Mouse (Mus musculus): ENCODE measurements around the gene Nt5dc3. TPM values are rescaled to one million over a fixed set of nuclear protein-coding genes. Genes with fewer than 3 reads are reported as not detected.

Gene Nt5dc3
- total and polyA plus RNA-seq, 3 experiments, result 7.1 to 14.3 (median 13.0) TPM

DNA sequence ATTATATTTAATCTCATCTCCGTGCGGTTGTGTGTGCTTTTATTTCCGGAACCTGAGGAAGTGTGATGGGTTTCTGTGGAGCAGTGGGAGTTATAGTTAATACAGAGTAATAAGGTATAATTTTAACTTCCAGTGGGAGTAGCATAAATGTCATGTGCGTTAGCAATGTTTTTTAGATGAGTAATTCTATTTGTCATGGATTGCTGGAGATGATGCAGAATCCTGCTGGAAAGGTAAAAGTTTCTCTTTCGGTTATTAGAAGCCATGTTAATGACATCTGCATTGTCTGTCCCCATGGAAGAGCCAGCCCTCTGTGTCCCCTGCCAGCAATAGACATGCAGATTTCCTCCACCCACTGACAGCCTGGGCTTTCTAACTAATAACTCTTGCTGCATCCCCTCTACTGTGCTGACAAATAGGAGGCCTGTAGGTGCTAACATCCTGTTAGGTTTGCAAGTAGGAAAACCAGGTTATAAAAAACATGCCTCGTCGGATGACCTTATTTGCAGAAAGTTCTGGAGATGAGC, 10.4 kb downstream of the Nt5dc3 start:
- Histone ChIP-seq H3K4me1 (ENCODE audit: insufficient read depth, low read depth, low read length) (peaks cover 44% of the 10 kb centered on the region), H3K4me3 (ENCODE audit: low read depth, low read length) (no peak overlapping the region), H3K27me3 (ENCODE audit: insufficient read depth, low read length) (no peaks in the 10 kb centered on the region), H3K36me3 (replicated peaks) (peaks cover 57% of the 10 kb centered on the region), H3K9me3 (replicated peaks) (no peaks in the 10 kb centered on the region)
- TF ChIP-seq POLR2AphosphoS5 (IDR thresholded peaks at IDR 0.05; ENCODE audit: insufficient replicate concordance, low read depth, low read length) (no peak), GATA2 (IDR thresholded peaks at IDR 0.05; ENCODE audit: borderline replicate concordance, low read depth, low read length) (no peak), GATA1 (IDR thresholded peaks at IDR 0.05; ENCODE audit: borderline replicate concordance, low read length) (no peak), CTCF (IDR thresholded peaks at IDR 0.05; ENCODE audit: low read depth, low read length) (no peak), TAL1 (conservative IDR thresholded peaks at IDR 0.05; ENCODE audit: low read depth, low read length) (no peak)
- DNase-seq (ENCODE audit: low spot score), result no peak
- no peak for ATAC-seq (ENCODE audit: extremely low read depth, insufficient number of reproducible peaks, low FRiP score, poor library complexity, severe bottlenecking)

DNA sequence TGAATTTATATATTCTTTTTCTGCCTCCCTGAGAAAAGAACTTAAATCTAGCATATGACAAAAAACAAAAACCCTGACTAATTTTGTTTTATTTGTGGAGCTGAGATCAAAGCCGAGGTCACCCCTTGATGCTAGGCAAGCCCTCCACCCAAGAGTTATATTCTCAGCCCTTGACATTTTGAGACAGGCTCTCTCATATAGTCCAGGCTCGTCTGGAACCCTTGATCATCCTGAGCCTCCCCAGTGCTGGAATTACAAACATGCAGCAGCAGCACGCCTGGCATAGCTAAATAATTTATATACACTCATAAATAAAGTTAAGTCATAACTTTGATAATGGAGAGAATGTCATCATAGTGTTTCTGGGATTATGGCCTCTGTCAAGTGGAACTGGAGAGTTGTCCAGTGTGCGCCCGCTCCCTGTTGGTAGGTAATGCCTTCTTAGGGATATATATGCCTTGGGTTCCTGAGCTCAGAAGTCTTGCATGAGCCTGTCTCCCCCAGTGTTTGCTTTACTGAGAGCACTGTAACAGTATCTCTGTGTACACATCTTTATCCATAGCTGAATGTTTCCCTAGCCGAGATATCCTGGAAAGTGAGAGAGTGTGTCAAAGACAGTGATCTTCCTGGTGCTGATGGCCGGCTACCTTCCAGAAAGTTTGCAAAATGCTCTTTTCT, 12.8 kb downstream of the Nt5dc3 start:
- H3K36me3 ChIP-seq (replicated peaks), result peaks cover 72% of the 10 kb centered on the region
- TF ChIP-seq CTCF (IDR thresholded peaks at IDR 0.05; ENCODE audit: low read depth, low read length), result no peak
- ATAC-seq (ENCODE audit: extremely low read depth, insufficient number of reproducible peaks, low FRiP score, poor library complexity, severe bottlenecking) (no peak), DNase-seq (ENCODE audit: low spot score) (no peak)
- H3K9me3 ChIP-seq (replicated peaks), result peaks cover 6% of the 10 kb centered on the region; the same call in 1 of the 2 replicates
- H3K4me1 ChIP-seq (ENCODE audit: insufficient read depth, low read depth, low read length), result peaks cover 26% of the 10 kb centered on the region
- no peaks in the 10 kb centered on the region for H3K27me3 ChIP-seq (ENCODE audit: insufficient read depth, low read length)
- no peak overlapping the region for H3K4me3 ChIP-seq (ENCODE audit: low read depth, low read length)

GRCm38 (mm10) chr10:86793509-86793951, 14.7 kb downstream of the Nt5dc3 start:
- ATAC-seq (ENCODE audit: extremely low read depth, insufficient number of reproducible peaks, low FRiP score, poor library complexity, severe bottlenecking), result no peak
- Histone ChIP-seq H3K4me1 (ENCODE audit: insufficient read depth, low read depth, low read length) (peaks cover 20% of the 10 kb centered on the region), H3K9me3 (replicated peaks) (peaks cover 6% of the 10 kb centered on the region; the same call in 1 of the 2 replicates), H3K27me3 (ENCODE audit: insufficient read depth, low read length) (no peaks in the 10 kb centered on the region), H3K4me3 (ENCODE audit: low read depth, low read length) (no peak overlapping the region), H3K36me3 (replicated peaks) (peaks cover 61% of the 10 kb centered on the region)
- no peak for DNase-seq (ENCODE audit: low spot score)
- TF ChIP-seq TAL1 (conservative IDR thresholded peaks at IDR 0.05; ENCODE audit: low read depth, low read length), result no peak
- no peak for TF ChIP-seq POLR2AphosphoS5 (IDR thresholded peaks at IDR 0.05; ENCODE audit: insufficient replicate concordance, low read depth, low read length)
- TF ChIP-seq CTCF (IDR thresholded peaks at IDR 0.05; ENCODE audit: low read depth, low read length), result no peak
- no peak for TF ChIP-seq GATA1 (IDR thresholded peaks at IDR 0.05; ENCODE audit: borderline replicate concordance, low read length)
- TF ChIP-seq GATA2 (IDR thresholded peaks at IDR 0.05; ENCODE audit: borderline replicate concordance, low read depth, low read length), result no peak

- DNase-seq (ENCODE audit: low spot score) (no peak), ATAC-seq (ENCODE audit: extremely low read depth, insufficient number of reproducible peaks, low FRiP score, poor library complexity, severe bottlenecking) (no peak)
- peaks cover 6% of the 10 kb centered on the region; the same call in 1 of the 2 replicates for H3K9me3 ChIP-seq (replicated peaks)
- H3K27me3 ChIP-seq (ENCODE audit: insufficient read depth, low read length), result no peaks in the 10 kb centered on the region
- H3K4me1 ChIP-seq (ENCODE audit: insufficient read depth, low read depth, low read length), result peaks cover 20% of the 10 kb centered on the region
- TF ChIP-seq GATA1 (IDR thresholded peaks at IDR 0.05; ENCODE audit: borderline replicate concordance, low read length) (no peak), POLR2AphosphoS5 (IDR thresholded peaks at IDR 0.05; ENCODE audit: insufficient replicate concordance, low read depth, low read length) (no peak), GATA2 (IDR thresholded peaks at IDR 0.05; ENCODE audit: borderline replicate concordance, low read depth, low read length) (no peak), CTCF (IDR thresholded peaks at IDR 0.05; ENCODE audit: low read depth, low read length) (no peak), TAL1 (conservative IDR thresholded peaks at IDR 0.05; ENCODE audit: low read depth, low read length) (no peak)
- peaks cover 61% of the 10 kb centered on the region for H3K36me3 ChIP-seq (replicated peaks)
- H3K4me3 ChIP-seq (ENCODE audit: low read depth, low read length), result no peak overlapping the region
These were observed 15.4 kb downstream of the Nt5dc3 start for GRCm38 (mm10) chr10:86794196-86794595.

DNA sequence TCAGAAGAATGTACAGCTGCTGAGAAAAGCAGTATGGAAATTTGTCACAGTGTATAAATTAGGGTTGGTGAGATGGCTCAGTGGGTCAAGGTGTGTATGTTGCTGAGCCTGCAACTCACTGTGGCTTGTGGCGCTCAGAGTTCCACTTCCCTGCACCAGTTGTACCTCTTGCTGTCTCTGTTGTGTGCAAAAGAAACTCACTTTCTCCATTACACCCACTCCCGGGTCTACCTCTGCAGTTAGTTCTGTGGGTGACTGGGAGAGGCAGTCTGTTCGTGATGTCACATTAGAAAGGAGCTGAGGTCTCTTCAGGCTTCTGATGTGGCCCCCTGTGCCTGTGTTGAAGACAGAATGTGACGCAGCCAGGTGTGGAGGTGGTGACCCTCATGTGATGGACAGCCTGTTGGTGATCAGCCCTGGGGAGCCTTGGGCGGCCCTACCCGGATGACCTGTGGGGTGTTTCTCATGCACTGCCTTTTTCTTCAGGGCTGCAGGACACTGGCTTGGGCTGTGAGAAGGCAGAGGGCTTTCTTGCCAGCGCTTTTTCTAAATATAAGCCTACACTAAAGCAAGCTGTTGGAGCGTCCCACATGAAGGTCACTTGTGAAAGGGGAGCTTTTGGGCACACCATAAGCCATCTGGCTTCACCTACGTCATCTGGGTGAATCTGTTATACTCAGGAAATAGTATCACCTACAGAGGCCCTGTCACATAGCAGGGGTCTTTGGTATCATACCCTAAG, 16.2 kb downstream of the Nt5dc3 start:
- peaks cover 53% of the 10 kb centered on the region for H3K36me3 ChIP-seq (replicated peaks)
- DNase-seq (ENCODE audit: low spot score) (no peak), ATAC-seq (ENCODE audit: extremely low read depth, insufficient number of reproducible peaks, low FRiP score, poor library complexity, severe bottlenecking) (no peak)
- H3K27me3 ChIP-seq (ENCODE audit: insufficient read depth, low read length), result no peaks in the 10 kb centered on the region
- H3K4me1 ChIP-seq (ENCODE audit: insufficient read depth, low read depth, low read length), result peaks cover 17% of the 10 kb centered on the region
- H3K9me3 ChIP-seq (replicated peaks), result peaks cover 6% of the 10 kb centered on the region; the same call in 1 of the 2 replicates
- TF ChIP-seq TAL1 (conservative IDR thresholded peaks at IDR 0.05; ENCODE audit: low read depth, low read length), result no peak
- no peak for TF ChIP-seq POLR2AphosphoS5 (IDR thresholded peaks at IDR 0.05; ENCODE audit: insufficient replicate concordance, low read depth, low read length)
- TF ChIP-seq CTCF (IDR thresholded peaks at IDR 0.05; ENCODE audit: low read depth, low read length), result no peak
- TF ChIP-seq GATA2 (IDR thresholded peaks at IDR 0.05; ENCODE audit: borderline replicate concordance, low read depth, low read length), result no peak
- no peak for TF ChIP-seq GATA1 (IDR thresholded peaks at IDR 0.05; ENCODE audit: borderline replicate concordance, low read length)
- H3K4me3 ChIP-seq (ENCODE audit: low read depth, low read length), result no peak overlapping the region

DNA sequence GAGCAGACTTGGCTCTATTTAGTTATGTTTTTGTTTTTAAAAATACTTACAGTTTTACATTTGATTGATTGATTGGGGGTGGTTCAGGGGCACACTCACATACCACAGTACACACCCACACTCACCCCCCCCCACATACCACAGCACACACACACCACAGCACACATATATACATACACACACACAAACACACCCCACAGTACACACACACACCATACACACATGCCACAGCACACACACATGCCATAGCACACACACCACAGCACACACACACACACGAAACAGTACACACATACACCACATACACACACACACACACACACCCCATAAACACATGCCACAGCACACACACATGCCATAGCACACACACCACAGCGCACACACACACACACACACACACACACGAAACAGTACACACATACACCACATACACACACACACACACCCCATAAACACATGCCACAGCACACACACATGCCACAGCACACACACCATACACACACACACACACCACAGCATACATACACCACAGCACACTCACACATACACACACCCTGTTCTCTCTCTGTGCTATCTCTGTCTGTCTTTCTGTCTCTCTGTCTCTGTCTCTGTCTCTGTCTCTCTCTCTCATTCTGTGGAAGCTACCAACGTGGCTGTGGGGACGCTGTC, 17.4 kb downstream of the Nt5dc3 start:
- no peak for TF ChIP-seq GATA1 (IDR thresholded peaks at IDR 0.05; ENCODE audit: borderline replicate concordance, low read length)
- no peak for TF ChIP-seq GATA2 (IDR thresholded peaks at IDR 0.05; ENCODE audit: borderline replicate concordance, low read depth, low read length)
- no peak for TF ChIP-seq POLR2AphosphoS5 (IDR thresholded peaks at IDR 0.05; ENCODE audit: insufficient replicate concordance, low read depth, low read length)
- no peak for TF ChIP-seq CTCF (IDR thresholded peaks at IDR 0.05; ENCODE audit: low read depth, low read length)
- TF ChIP-seq TAL1 (conservative IDR thresholded peaks at IDR 0.05; ENCODE audit: low read depth, low read length), result no peak
- Histone ChIP-seq H3K4me3 (ENCODE audit: low read depth, low read length) (no peak overlapping the region), H3K9me3 (replicated peaks) (peaks cover 6% of the 10 kb centered on the region; the same call in 1 of the 2 replicates), H3K4me1 (ENCODE audit: insufficient read depth, low read depth, low read length) (peaks cover 17% of the 10 kb centered on the region), H3K36me3 (replicated peaks) (peaks cover 45% of the 10 kb centered on the region), H3K27me3 (ENCODE audit: insufficient read depth, low read length) (no peaks in the 10 kb centered on the region)
- no peak for DNase-seq (ENCODE audit: low spot score)
- no peak for ATAC-seq (ENCODE audit: extremely low read depth, insufficient number of reproducible peaks, low FRiP score, poor library complexity, severe bottlenecking)

Data from G1E (cell line).